Mouse (Mus musculus) ES-Bruce4 (cell line): ENCODE data around the gene Slc39a1. TPM values are rescaled to one million over a fixed set of nuclear protein-coding genes. Genes with fewer than 3 reads are reported as not detected.

Experiments
- H3K27ac ChIP-seq: 2 replicates; pipeline ENCODE4 v1.5.1; 2012; ENCODE audit warnings: low read length, inconsistent platforms; ENCODE audit not compliant: insufficient read depth
- H3K27me3 ChIP-seq: 2 replicates; pipeline ENCODE4 v1.6.1; 2012; ENCODE audit warnings: mild to moderate bottlenecking, low read length, inconsistent platforms; ENCODE audit not compliant: control insufficient read depth, poor library complexity, insufficient read depth, severe bottlenecking
- H3K36me3 ChIP-seq: 2 replicates; pipeline ENCODE4 v1.6.1; 2012; ENCODE audit warnings: inconsistent platforms, mild to moderate bottlenecking, low read length, moderate library complexity; ENCODE audit not compliant: control insufficient read depth, poor library complexity, insufficient read depth, severe bottlenecking
- H3K4me1 ChIP-seq: one replicate; pipeline ENCODE4 v1.8.1; 2011; ENCODE audit warnings: low read length; ENCODE audit not compliant: control insufficient read depth, insufficient read depth
- H3K4me3 ChIP-seq: 2 replicates; pipeline ENCODE4 v1.5.1; 2011; ENCODE audit warnings: low read depth, mild to moderate bottlenecking, low read length
- H3K9ac ChIP-seq: 2 replicates; pipeline ENCODE4 v1.6.1; 2012; ENCODE audit warnings: low read depth, mild to moderate bottlenecking, inconsistent platforms; ENCODE audit not compliant: poor library complexity, severe bottlenecking
- H3K9me3 ChIP-seq: replicated peaks from 2 replicates; pipeline ENCODE4 v1.6.1; 2012; ENCODE audit warnings: mild to moderate bottlenecking, low read length, inconsistent platforms; ENCODE audit not compliant: control insufficient read depth, poor library complexity, insufficient read depth, severe bottlenecking
- CTCF ChIP-seq: IDR thresholded peaks from one replicate; pipeline ENCODE4 v1.8.1; 2011; ENCODE audit warnings: low read depth, low read length
- EP300 ChIP-seq: IDR thresholded peaks from 2 replicates; pipeline ENCODE4 v1.6.1; 2011; ENCODE audit warnings: low read depth, low read length; ENCODE audit not compliant: insufficient read depth
- POLR2A ChIP-seq: IDR thresholded peaks from one replicate; pipeline ENCODE4 v1.8.1; 2011; ENCODE audit warnings: low read length; ENCODE audit not compliant: insufficient read depth
- polyA plus RNA-seq: library from polyadenylated mRNA; stranded (reverse); fragments of >200 nt; gene quantifications from 2 replicates; pipeline ENCODE4 v1.2.4, GENCODE M21; 2011; ENCODE audit warnings: low read depth; ENCODE audit not compliant: missing spikeins, insufficient read depth, insufficient read length

Slc39a1 gene
- polyA plus RNA-seq, 1 experiment, result 62.4 TPM

GRCm38 (mm10) chr3:90293352-90294063 lies 45.5 kb downstream of the Slc39a1 start:
- Histone ChIP-seq H3K27ac (peak overlapping the region; percentile 39), H3K36me3 (peaks cover 4% of the 10 kb centered on the region; the same call in 1 of the 2 replicates), H3K4me1 (no peaks in the 10 kb centered on the region), H3K27me3 (no peaks in the 10 kb centered on the region), H3K4me3 (peak overlapping the region; percentile 72), H3K9ac (peak overlapping the region; percentile 76), H3K9me3 (no peaks in the 10 kb centered on the region)
- TF ChIP-seq CTCF (no peak), EP300 (no peak), POLR2A (no peak)

- peak overlapping the region; percentile 14 for H3K27ac ChIP-seq
- H3K36me3 ChIP-seq, result peaks cover 4% of the 10 kb centered on the region; the same call in 1 of the 2 replicates
- no peaks in the 10 kb centered on the region for H3K9me3 ChIP-seq
- no peaks in the 10 kb centered on the region for H3K4me1 ChIP-seq
- no peak for TF ChIP-seq POLR2A
- TF ChIP-seq CTCF, result no peak
- no peak for TF ChIP-seq EP300
- H3K9ac ChIP-seq, result peak overlapping the region; percentile 76
- H3K27me3 ChIP-seq, result no peaks in the 10 kb centered on the region
- peak overlapping the region; percentile 69 for H3K4me3 ChIP-seq
Measured at GRCm38 (mm10) chr3:90294064-90294440, 46.1 kb downstream of the Slc39a1 start.

- Histone ChIP-seq H3K36me3 (peaks cover 4% of the 10 kb centered on the region; the same call in 1 of the 2 replicates), H3K27ac (no peak overlapping the region), H3K4me3 (no peak overlapping the region), H3K27me3 (no peaks in the 10 kb centered on the region), H3K9me3 (no peaks in the 10 kb centered on the region), H3K4me1 (no peaks in the 10 kb centered on the region), H3K9ac (peak overlapping the region; percentile 76)
- no peak for TF ChIP-seq POLR2A
- TF ChIP-seq EP300, result no peak
- TF ChIP-seq CTCF, result no peak
Measured at GRCm38 (mm10) chr3:90294651-90295050, 46.7 kb downstream of the Slc39a1 start.

Other genes with a start within 250 kb of the Slc39a1 start
- 169 and 170 TPM in 2 replicates for gene Hax1, start 249.4 kb upstream of the Slc39a1 start, polyA plus RNA-seq
- gene 4933434E20Rik, start 196.5 kb upstream of the Slc39a1 start, polyA plus RNA-seq, result 67.1 and 67.6 TPM in 2 replicates
- 414 and 432 TPM in 2 replicates for gene Ubap2l, start 195.5 kb upstream of the Slc39a1 start, polyA plus RNA-seq
- gene Tpm3, start 175.5 kb upstream of the Slc39a1 start, polyA plus RNA-seq, result 286 and 305 TPM in 2 replicates
- gene Nup210l, start 144.0 kb upstream of the Slc39a1 start, polyA plus RNA-seq, result 0.73 and 0.81 TPM in 2 replicates
- 28.1 and 44.0 TPM in 2 replicates for gene Rps27, start 34.5 kb upstream of the Slc39a1 start, polyA plus RNA-seq
- gene Rab13, start 34.5 kb upstream of the Slc39a1 start, polyA plus RNA-seq, result 8.0 and 12.4 TPM in 2 replicates
- 23.7 and 24.5 TPM in 2 replicates for gene Jtb, start 16.6 kb upstream of the Slc39a1 start, polyA plus RNA-seq
- gene Creb3l4, start 4.7 kb upstream of the Slc39a1 start, polyA plus RNA-seq, result 3.7 and 4.6 TPM in 2 replicates
- 32.4 and 34.6 TPM in 2 replicates for gene Crtc2, start 6.0 kb downstream of the Slc39a1 start, polyA plus RNA-seq
- 12.3 and 12.8 TPM in 2 replicates for gene Dennd4b, start 17.0 kb downstream of the Slc39a1 start, polyA plus RNA-seq
- 59.0 and 66.1 TPM in 2 replicates for gene Gatad2b, start 45.0 kb downstream of the Slc39a1 start, polyA plus RNA-seq
- gene Slc27a3, start 141.8 kb downstream of the Slc39a1 start, polyA plus RNA-seq, result 11.0 and 12.5 TPM in 2 replicates
- gene Ints3, start 185.4 kb downstream of the Slc39a1 start, polyA plus RNA-seq, result 68.6 and 71.0 TPM in 2 replicates
- gene Npr1, start 217.7 kb downstream of the Slc39a1 start, polyA plus RNA-seq, result 10.8 and 13.6 TPM in 2 replicates
- 211 and 233 TPM in 2 replicates for gene Ilf2, start 228.0 kb downstream of the Slc39a1 start, polyA plus RNA-seq
- 63.9 and 65.1 TPM in 2 replicates for gene Snapin, start 242.9 kb downstream of the Slc39a1 start, polyA plus RNA-seq